Mouse (Mus musculus) G1E (cell line): ENCODE data around the gene Ddx49.

Experiments
- CTCF ChIP-seq: IDR thresholded peaks from 2 replicates; pipeline ENCODE4 v1.5.1; 2012; ENCODE audit warnings: low read depth, low read length, inconsistent platforms, mixed read lengths
- TAL1 ChIP-seq: conservative IDR thresholded peaks from 2 replicates; pipeline ENCODE4 v1.6.1; 2012; ENCODE audit warnings: low read depth, low read length, inconsistent platforms, mixed read lengths

- no peak for TF ChIP-seq CTCF
- no peak for TF ChIP-seq TAL1
Measured at GRCm38 (mm10) chr8:70285304-70285703, 17.0 kb downstream of the Ddx49 start.
